Mouse (Mus musculus) stomach, embryonic 14.5 days (tissue): ENCODE data around the gene Gfod1. TPM values are rescaled to one million over a fixed set of nuclear protein-coding genes. Genes with fewer than 3 reads are reported as not detected.

Experiments
- ATAC-seq: fragments of 200-750 bp; cut with Nextera tagmentation; 2 replicates; pipeline ENCODE4 v1.8.0; 2017; ENCODE audit warnings: low read depth, moderate TSS enrichment; ENCODE audit not compliant: insufficient number of reproducible peaks, insufficient read depth, low FRiP score
- H3K27ac ChIP-seq: fragments of 300-500 bp; sonication (generic); 2 replicates; pipeline ENCODE4 v1.5.1; 2014; ENCODE audit warnings: mild to moderate bottlenecking, low read length, moderate library complexity, mixed read lengths
- H3K27me3 ChIP-seq: fragments of 300-500 bp; sonication (generic); 2 replicates; pipeline ENCODE4 v1.6.1; 2014; ENCODE audit warnings: low read length, control low read depth, mixed read lengths; ENCODE audit not compliant: control insufficient read depth, insufficient read depth
- H3K36me3 ChIP-seq: fragments of 300-500 bp; sonication (generic); 2 replicates; pipeline ENCODE4 v1.6.1; 2014; ENCODE audit warnings: mild to moderate bottlenecking, control low read depth, low read length, moderate library complexity, mixed read lengths; ENCODE audit not compliant: control insufficient read depth, insufficient read depth
- H3K4me1 ChIP-seq: fragments of 300-500 bp; sonication (generic); 2 replicates; pipeline ENCODE4 v1.6.1; 2014; ENCODE audit warnings: low read length, control low read depth, mixed read lengths; ENCODE audit not compliant: control insufficient read depth, insufficient read depth
- H3K4me2 ChIP-seq: fragments of 300-500 bp; sonication (generic); replicated peaks from 2 replicates; pipeline ENCODE4 v1.6.1; 2014; ENCODE audit warnings: low read depth, low read length, control low read depth
- H3K4me3 ChIP-seq: fragments of 300-500 bp; sonication (generic); 2 replicates; pipeline ENCODE4 v1.5.1; 2014; ENCODE audit warnings: low read depth, low read length, control low read depth
- H3K9ac ChIP-seq: fragments of 300-500 bp; sonication (generic); replicated peaks from 2 replicates; pipeline ENCODE4 v1.6.1; 2014; ENCODE audit warnings: low read depth, mild to moderate bottlenecking, control low read depth, low read length, moderate library complexity, mixed read lengths
- H3K9me3 ChIP-seq: fragments of 300-500 bp; sonication (generic); 2 replicates; pipeline ENCODE4 v1.6.1; 2016; ENCODE audit warnings: low read depth, low read length, control low read depth; ENCODE audit not compliant: control insufficient read depth
- WGBS: fragments of 180-500 bp; shearing (Covaris S2); extraction: QIAGEN DNeasy Blood & Tissue Kit; methylation state at CpG from one replicate; pipeline ENCODE4 v1.1.7; 2014; 5-methylcytosine and 5-hydroxymethylcytosine counted together
- polyA plus RNA-seq: library from polyadenylated mRNA; unstranded; fragments of >200 nt; fragmentation: Nextera tagmentation; extraction: Ambion mirVana; gene quantifications from 2 replicates; pipeline ENCODE4 v1.2.1, GENCODE M21; 2014

Gfod1 gene
- polyA plus RNA-seq, 1 experiment from 2014 or later: 0.49 TPM

DNA sequence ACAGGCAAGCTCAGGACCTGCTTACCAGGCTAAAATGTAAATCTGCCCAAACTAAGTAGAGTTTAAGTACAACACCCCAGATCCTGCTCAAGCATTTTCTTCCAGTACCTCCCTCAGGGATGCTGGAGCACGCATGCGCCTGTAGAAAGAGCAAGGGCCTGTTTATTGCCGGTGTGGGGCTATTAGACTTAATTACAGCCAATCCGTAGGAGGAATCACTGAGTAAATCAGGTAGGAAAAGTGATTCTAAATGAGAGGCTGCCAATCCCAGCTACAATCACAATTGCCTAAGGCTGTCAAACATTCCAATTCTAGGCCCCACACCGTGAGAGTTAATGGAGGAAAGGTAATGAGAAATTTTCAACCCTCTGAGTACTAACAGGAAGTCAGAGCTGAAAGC, 145.7 kb downstream of the Gfod1 start:
- Histone ChIP-seq H3K9me3 (no peaks in the 10 kb centered on the region), H3K9ac (no peak overlapping the region), H3K36me3 (peaks cover 15% of the 10 kb centered on the region), H3K4me2 (no peak overlapping the region), H3K27me3 (no peaks in the 10 kb centered on the region), H3K4me1 (no peaks in the 10 kb centered on the region), H3K4me3 (no peak overlapping the region), H3K27ac (no peak overlapping the region)
- no peak for ATAC-seq
- WGBS: 73% methylated on average over 5 of the region's 5 CpGs

DNA sequence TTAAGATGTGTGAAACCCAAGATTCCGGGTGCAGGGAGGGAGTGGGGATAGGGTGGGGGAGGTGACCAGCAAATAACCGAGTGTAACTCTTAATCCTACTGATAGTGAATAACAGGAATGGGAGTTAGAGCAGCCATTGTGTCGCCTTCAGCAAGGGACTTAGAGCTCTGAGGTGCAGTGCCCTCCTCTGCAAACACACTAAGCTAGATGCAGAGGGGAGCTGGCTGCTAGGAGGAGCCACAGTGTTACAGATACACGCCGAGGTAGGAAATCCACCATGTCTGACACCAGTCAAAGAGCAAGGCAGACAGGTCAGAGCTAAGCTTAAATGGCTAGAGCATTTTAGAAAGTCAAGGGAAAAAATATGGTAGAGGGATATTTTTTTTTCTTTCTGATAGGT, 146.6 kb downstream of the Gfod1 start:
- H3K4me1 ChIP-seq: no peaks in the 10 kb centered on the region
- H3K9me3 ChIP-seq: no peaks in the 10 kb centered on the region
- H3K4me3 ChIP-seq: no peak overlapping the region
- 40% methylated on average over 5 of the region's 5 CpGs for WGBS
- H3K9ac ChIP-seq: no peak overlapping the region
- H3K4me2 ChIP-seq: no peak overlapping the region
- no peaks in the 10 kb centered on the region for H3K27me3 ChIP-seq
- peak overlapping the region; percentile 27; the same call in 1 of the 2 replicates for H3K27ac ChIP-seq
- H3K36me3 ChIP-seq: peaks cover 10% of the 10 kb centered on the region; the same call in 1 of the 2 replicates
- ATAC-seq: peak; percentile 64

- no peaks in the 10 kb centered on the region for H3K9me3 ChIP-seq
- ATAC-seq: no peak
- no peaks in the 10 kb centered on the region for H3K27me3 ChIP-seq
- peaks cover 6% of the 10 kb centered on the region; the same call in 1 of the 2 replicates for H3K36me3 ChIP-seq
- H3K4me3 ChIP-seq: no peak overlapping the region
- H3K9ac ChIP-seq: no peak overlapping the region
- 87% methylated on average over 14 of the region's 14 CpGs for WGBS
- no peak overlapping the region for H3K27ac ChIP-seq
- H3K4me2 ChIP-seq: no peak overlapping the region
- no peaks in the 10 kb centered on the region for H3K4me1 ChIP-seq
These were observed 151.9 kb downstream of the Gfod1 start for GRCm38 (mm10) chr13:43152005-43152520.

- Histone ChIP-seq H3K9ac (no peak overlapping the region), H3K27ac (no peak overlapping the region), H3K36me3 (peaks cover under 1% of the 10 kb centered on the region; the same call in 1 of the 2 replicates), H3K9me3 (no peaks in the 10 kb centered on the region), H3K27me3 (no peaks in the 10 kb centered on the region), H3K4me3 (no peak overlapping the region), H3K4me1 (no peaks in the 10 kb centered on the region), H3K4me2 (no peak overlapping the region)
- WGBS: 83% methylated on average over 3 of the region's 3 CpGs
- no peak for ATAC-seq
These were observed 154.3 kb downstream of the Gfod1 start for GRCm38 (mm10) chr13:43149661-43150060.

DNA sequence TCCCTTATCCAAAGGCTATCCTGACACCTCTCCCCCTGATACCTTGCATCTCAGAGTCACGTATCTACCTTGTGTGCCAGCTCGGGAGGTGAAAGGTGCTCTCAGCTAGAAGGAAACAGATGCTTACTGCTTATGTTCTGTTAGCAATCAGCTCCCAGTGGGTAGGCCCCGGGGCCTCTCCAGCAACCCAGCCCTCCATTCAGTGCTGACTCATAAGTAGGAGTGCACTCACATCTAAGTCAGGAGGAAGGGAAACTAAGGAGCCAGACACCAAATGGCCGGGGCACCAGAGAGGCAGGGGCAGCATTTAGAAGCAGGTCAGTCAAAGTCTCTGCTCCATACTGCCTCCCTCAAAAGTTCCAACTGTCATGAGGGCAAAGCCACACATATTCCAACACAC, 155.3 kb downstream of the Gfod1 start:
- Histone ChIP-seq H3K9me3 (no peaks in the 10 kb centered on the region), H3K9ac (no peak overlapping the region), H3K27me3 (no peaks in the 10 kb centered on the region), H3K36me3 (no peaks in the 10 kb centered on the region; the same call in 1 of the 2 replicates), H3K4me3 (no peak overlapping the region), H3K27ac (no peak overlapping the region), H3K4me1 (no peaks in the 10 kb centered on the region), H3K4me2 (no peak overlapping the region)
- 67% methylated on average over 4 of the region's 4 CpGs for WGBS
- no peak for ATAC-seq

- no peaks in the 10 kb centered on the region for H3K9me3 ChIP-seq
- H3K36me3 ChIP-seq: no peaks in the 10 kb centered on the region; the same call in 1 of the 2 replicates
- 64% methylated on average over 8 of the region's 8 CpGs for WGBS
- H3K27ac ChIP-seq: no peak overlapping the region
- no peak overlapping the region for H3K9ac ChIP-seq
- no peaks in the 10 kb centered on the region for H3K27me3 ChIP-seq
- ATAC-seq: no peak
- H3K4me1 ChIP-seq: no peaks in the 10 kb centered on the region
- H3K4me3 ChIP-seq: no peak overlapping the region
- H3K4me2 ChIP-seq: no peak overlapping the region
These were observed 157.3 kb downstream of the Gfod1 start for GRCm38 (mm10) chr13:43146515-43147258.

Other genes with a start within 250 kb of the Gfod1 start
- gene Tbc1d7, start 132.7 kb downstream of the Gfod1 start, polyA plus RNA-seq: 47.8 and 51.6 TPM in 2 replicates
- gene Sirt5, start 61.3 kb upstream of the Gfod1 start, polyA plus RNA-seq: 21.5 and 25.7 TPM in 2 replicates
- 140 and 147 TPM in 2 replicates for gene Nol7, start 94.2 kb upstream of the Gfod1 start, polyA plus RNA-seq
- 15.5 and 16.8 TPM in 2 replicates for gene Ranbp9, start 177.1 kb upstream of the Gfod1 start, polyA plus RNA-seq